Mouse (Mus musculus) G1E (cell line): ENCODE measurements around the gene Gm9821.

Experiments
- CTCF ChIP-seq: IDR thresholded peaks from 2 replicates; pipeline ENCODE4 v1.5.1; 2012; ENCODE audit warnings: low read depth, low read length, inconsistent platforms, mixed read lengths
- GATA1 ChIP-seq: IDR thresholded peaks from 2 replicates; pipeline ENCODE4 v1.6.1; 2012; ENCODE audit warnings: borderline replicate concordance, low read length, inconsistent platforms, mixed read lengths
- GATA2 ChIP-seq: IDR thresholded peaks from 2 replicates; pipeline ENCODE4 v1.6.1; 2012; ENCODE audit warnings: low read depth, low read length, inconsistent platforms, borderline replicate concordance
- POLR2AphosphoS5 ChIP-seq: IDR thresholded peaks from 2 replicates; pipeline ENCODE4 v1.6.1; 2012; ENCODE audit warnings: low read depth, low read length, inconsistent platforms; ENCODE audit not compliant: insufficient replicate concordance
- TAL1 ChIP-seq: conservative IDR thresholded peaks from 2 replicates; pipeline ENCODE4 v1.6.1; 2012; ENCODE audit warnings: low read depth, low read length, inconsistent platforms, mixed read lengths

- no peak for TF ChIP-seq CTCF
- no peak for TF ChIP-seq GATA1
- no peak for TF ChIP-seq TAL1
- no peak for TF ChIP-seq GATA2
- no peak for TF ChIP-seq POLR2AphosphoS5
Measured at GRCm38 (mm10) chr2:91996006-91996405, 50.5 kb downstream of the Gm9821 start.
